Mouse (Mus musculus): ENCODE measurements around the gene Trank1.

DNA sequence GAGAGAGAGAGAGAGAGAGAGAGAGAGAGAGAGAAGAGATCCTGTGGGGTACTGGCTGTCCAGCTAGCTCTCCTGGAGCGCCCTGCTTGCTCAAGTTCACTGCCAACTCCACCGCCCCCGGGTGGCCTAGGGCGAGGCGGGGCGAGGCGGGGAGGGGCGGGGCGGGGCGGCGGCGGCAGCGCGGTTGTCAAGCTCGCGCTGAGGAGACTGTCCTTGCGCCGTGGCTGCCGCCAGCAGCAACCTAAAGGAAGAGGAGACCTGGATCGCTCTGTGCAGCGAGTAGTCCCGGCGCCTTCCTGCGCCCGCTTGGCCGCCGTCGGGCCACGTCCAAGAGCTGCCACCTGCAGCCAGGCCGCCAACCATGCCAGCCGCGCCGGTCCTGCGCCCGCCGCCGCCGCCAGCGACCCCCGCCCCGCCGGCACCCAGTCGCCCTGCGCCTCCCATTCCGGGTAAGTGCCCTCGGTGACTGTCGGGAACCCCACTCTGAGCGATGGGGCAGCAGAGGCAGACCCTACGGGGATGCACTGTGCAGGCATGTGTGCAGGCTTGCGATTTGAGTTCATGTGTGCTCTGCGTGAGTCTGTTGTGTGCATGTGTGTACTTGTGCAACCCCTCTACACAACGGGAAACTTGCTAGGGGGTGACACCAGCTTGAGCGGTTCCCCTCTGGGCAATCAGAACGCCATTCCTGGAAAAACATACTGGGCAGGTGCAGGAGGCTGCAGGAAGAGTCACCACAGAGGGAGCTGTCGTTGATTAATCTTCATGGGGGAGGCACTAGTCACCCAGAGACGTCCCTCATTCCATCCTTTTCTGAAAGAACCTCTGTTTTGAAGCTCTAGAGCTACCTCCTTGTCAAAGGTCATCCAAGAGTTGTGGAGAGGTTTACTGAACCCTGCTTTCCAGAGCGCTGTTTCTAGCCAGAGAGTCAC is 127.6 kb downstream of the Trank1 start, which contains the start of gene Dclk3:
- TF ChIP-seq MAFK (IDR thresholded peaks at IDR 0.05; ENCODE audit: insufficient read depth, low read depth, low read length) (no peak), ZC3H11A (IDR thresholded peaks at IDR 0.05; ENCODE audit: borderline replicate concordance, low read depth, low read length) (no peak)

Measured in ES-E14 (cell line).